ENCODE assay signal across 8 mouse cellular contexts in the genomic region with DNA sequence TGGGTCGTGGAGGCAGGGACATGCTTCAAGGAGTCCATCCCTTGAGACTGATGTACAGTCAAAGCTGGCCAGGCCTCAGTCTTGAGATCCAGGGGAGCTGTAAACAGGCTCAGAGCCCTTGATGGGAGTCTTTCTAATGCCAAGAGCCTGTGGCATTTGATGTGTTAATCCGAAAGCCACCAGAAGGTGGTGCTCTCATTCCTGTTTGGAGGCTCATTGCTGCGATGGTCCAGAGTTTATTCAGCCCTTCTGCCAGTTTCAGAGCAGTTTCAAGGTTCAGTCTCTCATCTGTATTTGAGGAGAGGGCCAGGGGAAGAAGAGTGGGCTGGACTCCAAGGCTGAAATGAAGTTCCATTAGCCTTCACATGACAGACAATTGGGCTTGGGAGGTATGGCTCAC.
DNase-seq lines count a peak whose midpoint lies in the region; ATAC-seq lines count a peak whose summit lies in the region.

No protein-coding gene starts in this region.

- H3K4me1 ChIP-seq in kidney, embryonic 16.5 days (ENCODE audit: insufficient read depth, low read length): no peaks in the 10 kb centered on the region
- 0 out of 2 replicates have a peak, but pooled peaks cover 5% of the 10 kb centered on the region for H3K4me1 ChIP-seq in hindbrain, embryonic 13.5 days (replicated peaks)
- H3K4me1 ChIP-seq in midbrain, embryonic 15.5 days: no peaks in the 10 kb centered on the region; the same call in 1 of the 2 replicates

- H3K27me3 ChIP-seq in kidney, embryonic 16.5 days (ENCODE audit: insufficient read depth, low read length): no peaks in the 10 kb centered on the region; the same call in 1 of the 2 replicates
- peaks cover 50% of the 10 kb centered on the region for H3K27me3 ChIP-seq in hindbrain, embryonic 13.5 days
- no peaks in the 10 kb centered on the region for H3K27me3 ChIP-seq in midbrain, embryonic 15.5 days (replicated peaks)

- H3K4me2 ChIP-seq in kidney, embryonic 16.5 days (replicated peaks; ENCODE audit: low read depth, low read length): no peak overlapping the region
- H3K4me2 ChIP-seq in hindbrain, embryonic 13.5 days: no peak overlapping the region
- no peak overlapping the region for H3K4me2 ChIP-seq in midbrain, embryonic 15.5 days

- no peak overlapping the region for H3K9ac ChIP-seq in kidney, embryonic 16.5 days (replicated peaks; ENCODE audit: low read length)
- no peak overlapping the region for H3K9ac ChIP-seq in hindbrain, embryonic 13.5 days
- H3K9ac ChIP-seq in midbrain, embryonic 15.5 days: no peak overlapping the region

- no peak overlapping the region for H3K4me3 ChIP-seq in kidney, embryonic 16.5 days (ENCODE audit: low read length)
- H3K4me3 ChIP-seq in hindbrain, embryonic 13.5 days: no peak overlapping the region
- no peak overlapping the region for H3K4me3 ChIP-seq in midbrain, embryonic 15.5 days

- no peaks in the 10 kb centered on the region for H3K36me3 ChIP-seq in kidney, embryonic 16.5 days (ENCODE audit: insufficient read depth, low read length)
- H3K36me3 ChIP-seq in hindbrain, embryonic 13.5 days: no peaks in the 10 kb centered on the region
- no peaks in the 10 kb centered on the region for H3K36me3 ChIP-seq in midbrain, embryonic 15.5 days (replicated peaks)

- 4% methylated on average over 3 of the region's 3 CpGs for WGBS in kidney, embryonic 16.5 days
- WGBS in hindbrain, embryonic 13.5 days: 8% methylated on average over 3 of the region's 3 CpGs
- WGBS in midbrain, embryonic 15.5 days: 6% methylated on average over 3 of the region's 3 CpGs

- DNase-seq in kidney, adult 18-20 months: peak; percentile 63
- peak; percentile 88 for DNase-seq in brain, adult 2 months (ENCODE audit: low read depth, low spot score)
- DNase-seq in fibroblast of lung, adult 2 months (ENCODE audit: low read depth): peak; percentile 22
- peak; percentile 39 to 73 for DNase-seq in left cerebral cortex, adult 8-10 months (ENCODE audit: low spot score in 2 of 2)
- peak; percentile 27 for DNase-seq in testis, postnatal 14 days (ENCODE audit: low spot score)

- ATAC-seq in kidney, embryonic 16.5 days (ENCODE audit: low FRiP score, low TSS enrichment): no peak
- 0 out of 2 replicates have a peak, but pooled peaks have one; percentile 31 for ATAC-seq in hindbrain, embryonic 13.5 days (ENCODE audit: low FRiP score)
- peak; percentile 73 for ATAC-seq in midbrain, embryonic 15.5 days (replicated peaks)

- H3K9me3 ChIP-seq in kidney, embryonic 16.5 days (ENCODE audit: low read length): no peaks in the 10 kb centered on the region
- H3K9me3 ChIP-seq in hindbrain, embryonic 13.5 days: no peaks in the 10 kb centered on the region
- no peaks in the 10 kb centered on the region for H3K9me3 ChIP-seq in midbrain, embryonic 15.5 days

- no peak overlapping the region for H3K27ac ChIP-seq in kidney, embryonic 16.5 days (ENCODE audit: low read length)
- no peak overlapping the region for H3K27ac ChIP-seq in hindbrain, embryonic 13.5 days
- H3K27ac ChIP-seq in midbrain, embryonic 15.5 days: no peak overlapping the region

Comparison
In these comparisons a context has a peak if more than half of its experiments do, and no peak if none do; other contexts are left out.
1. DNase-seq: peak in every context shown above with its lines; median percentile 88 in brain, adult 2 months; 63 in kidney, adult 18-20 months; 56 in left cerebral cortex, adult 8-10 months; 27 in testis, postnatal 14 days; 22 in fibroblast of lung, adult 2 months.